Mouse (Mus musculus): ENCODE data around the gene Figla.
"Not testable (repeated sequence)": the region's sequence is repeated elsewhere in the genome, so short reads cannot be mapped to it uniquely, and the experiment has no call there.

The Figla gene

GRCm38 (mm10) chr6:86015871-86016270, at the start of gene Figla:
Gene Figla, plus strand, starts transcription at chr6:86016171.
- no peak for DNase-seq

- DNase-seq = no peak
Measured at GRCm38 (mm10) chr6:85966686-85967085, 49.3 kb upstream of the Figla start.

- no peak for DNase-seq
Measured at GRCm38 (mm10) chr6:85969889-85970288, 46.1 kb upstream of the Figla start.

- DNase-seq = no peak
Measured at GRCm38 (mm10) chr6:85972699-85973098, 43.3 kb upstream of the Figla start.

- no peak for DNase-seq
Measured at GRCm38 (mm10) chr6:85973336-85973735, 42.6 kb upstream of the Figla start.

GRCm38 (mm10) chr6:85974941-85975617, 40.9 kb upstream of the Figla start:
- DNase-seq = no peak

GRCm38 (mm10) chr6:85975761-85976160, 40.2 kb upstream of the Figla start:
- no peak for DNase-seq

- no peak for DNase-seq
Measured at GRCm38 (mm10) chr6:85976242-85976641, 39.7 kb upstream of the Figla start.

- not testable (repeated sequence) for DNase-seq
Measured at GRCm38 (mm10) chr6:85978736-85979135, 37.2 kb upstream of the Figla start.

- DNase-seq = no peak
Measured at GRCm38 (mm10) chr6:85984351-85984750, 31.6 kb upstream of the Figla start.

GRCm38 (mm10) chr6:85989570-85989969, 26.4 kb upstream of the Figla start:
- DNase-seq = not testable (repeated sequence)

- DNase-seq = peak; percentile 10 to 23
Measured at GRCm38 (mm10) chr6:85990774-85991173, 25.2 kb upstream of the Figla start.

GRCm38 (mm10) chr6:86003405-86003925, 12.5 kb upstream of the Figla start:
- peak; percentile 10 to 19 for DNase-seq

- DNase-seq = peak; percentile 74 to 78
Measured at GRCm38 (mm10) chr6:86004271-86005148, 11.5 kb upstream of the Figla start.

GRCm38 (mm10) chr6:86009980-86010379, 6.0 kb upstream of the Figla start:
- peak; percentile 35 to 52 for DNase-seq

GRCm38 (mm10) chr6:86014812-86015211, 1.2 kb upstream of the Figla start:
- not testable (repeated sequence) for DNase-seq

GRCm38 (mm10) chr6:86016793-86017350, 901 bp downstream of the Figla start:
- no peak for DNase-seq

- DNase-seq = no peak
Measured at GRCm38 (mm10) chr6:86019415-86020237, 3.7 kb downstream of the Figla start.

GRCm38 (mm10) chr6:86020948-86021347, 5.0 kb downstream of the Figla start:
- peak; percentile 8 to 38 for DNase-seq

GRCm38 (mm10) chr6:86026632-86027292, 10.8 kb downstream of the Figla start:
- DNase-seq = no peak

GRCm38 (mm10) chr6:86028150-86028549, 12.2 kb downstream of the Figla start:
- DNase-seq = no peak

All from lung, adult 18-20 months (tissue).